Mouse (Mus musculus) hindbrain, postnatal 0 days (tissue): Measurements from ENCODE around the gene D930048N14Rik. TPM values are rescaled to one million over a fixed set of nuclear protein-coding genes. Genes with fewer than 3 reads are reported as not detected.

Experiments
- ATAC-seq: fragments of 200-750 bp; cut with Nextera tagmentation; 2 replicates; pipeline ENCODE4 v1.8.0; 2017; ENCODE audit warnings: mild to moderate bottlenecking, moderate TSS enrichment, moderate library complexity
- DNase-seq: peaks from one replicate; pipeline ENCODE4 v3.0.0-alpha.2; 2015; ENCODE audit warnings: low spot score
- H3K27ac ChIP-seq: fragments of 300-500 bp; sonication (generic); 2 replicates; pipeline ENCODE4 v1.5.1; 2014; ENCODE audit warnings: mild to moderate bottlenecking
- H3K27me3 ChIP-seq: fragments of 300-500 bp; sonication (generic); 2 replicates; pipeline ENCODE4 v1.6.1; 2014; ENCODE audit warnings: low read length, mixed read lengths; ENCODE audit not compliant: insufficient read depth
- H3K36me3 ChIP-seq: fragments of 300-500 bp; sonication (generic); 2 replicates; pipeline ENCODE4 v1.6.1; 2014; ENCODE audit warnings: low read length, mixed read lengths; ENCODE audit not compliant: insufficient read depth
- H3K4me1 ChIP-seq: fragments of 300-500 bp; sonication (generic); 2 replicates; pipeline ENCODE4 v1.6.1; 2014; ENCODE audit warnings: antibody characterized with exemption, low read length, mixed read lengths; ENCODE audit not compliant: insufficient read depth
- H3K4me2 ChIP-seq: fragments of 300-500 bp; sonication (generic); 2 replicates; pipeline ENCODE4 v1.6.1; 2014; ENCODE audit warnings: low read depth, mild to moderate bottlenecking, low read length, moderate library complexity, mixed read lengths
- H3K4me3 ChIP-seq: fragments of 300-500 bp; sonication (generic); 2 replicates; pipeline ENCODE4 v1.5.1; 2014; ENCODE audit warnings: low read length
- H3K9ac ChIP-seq: fragments of 300-500 bp; sonication (generic); replicated peaks from 2 replicates; pipeline ENCODE4 v1.6.1; 2014; ENCODE audit warnings: mild to moderate bottlenecking, low read length, moderate library complexity, mixed read lengths
- H3K9me3 ChIP-seq: fragments of 300-500 bp; sonication (generic); 2 replicates; pipeline ENCODE4 v1.6.1; 2016; ENCODE audit warnings: low read length, mixed read lengths
- CTCF ChIP-seq: IDR thresholded peaks from 2 replicates; pipeline ENCODE4 v1.5.1; 2016; ENCODE audit warnings: antibody characterized with exemption, control low read depth, low read depth
- WGBS: fragments of 180-500 bp; shearing (Covaris S2); extraction: QIAGEN DNeasy Blood & Tissue Kit; methylation state at CpG from one replicate; pipeline ENCODE4 v1.1.7; 2014; 5-methylcytosine and 5-hydroxymethylcytosine counted together
- polyA plus RNA-seq: library from polyadenylated mRNA; unstranded; fragments of >200 nt; fragmentation: Nextera tagmentation; extraction: Ambion mirVana; gene quantifications from 2 replicates; pipeline ENCODE4 v1.2.1, GENCODE M21; 2015
- total RNA-seq: library from RNA; depleted of rRNA; stranded (reverse); fragments of >200 nt; gene quantifications from 2 replicates; pipeline ENCODE4 v1.2.3, GENCODE M21; 2014

D930048N14Rik gene
- total and polyA plus RNA-seq, 2 experiments from 2014 or later = 1.1 to 2.3 TPM

DNA sequence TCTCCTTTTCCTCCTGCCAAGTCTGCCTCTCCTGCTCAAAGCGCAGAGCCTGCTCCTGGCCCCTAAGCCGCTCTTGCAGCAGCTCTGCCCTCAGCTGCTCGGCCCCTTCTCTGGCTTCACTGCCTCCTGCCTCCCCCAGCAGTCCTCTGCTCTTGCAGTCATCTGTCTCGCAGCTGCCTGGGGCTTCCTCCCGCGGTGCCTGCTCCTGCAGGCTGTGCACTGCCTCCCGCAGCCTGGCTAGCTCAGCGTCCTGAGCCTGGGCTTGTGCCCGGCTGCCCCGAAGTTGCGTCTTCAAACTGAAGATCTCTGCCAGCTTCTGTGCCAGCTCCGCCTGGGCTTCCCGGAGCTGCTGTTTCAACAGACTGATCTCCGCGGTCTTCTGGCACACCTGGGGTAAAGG lies 7.0 kb upstream of the D930048N14Rik start:
- Histone ChIP-seq H3K9ac (0 out of 2 replicates have a peak overlapping the region, but pooled peaks have one; percentile 13), H3K27ac (peak overlapping the region; percentile 60; the same call in 1 of the 2 replicates), H3K4me1 (no peaks in the 10 kb centered on the region), H3K9me3 (no peaks in the 10 kb centered on the region), H3K27me3 (no peaks in the 10 kb centered on the region), H3K4me3 (no peak overlapping the region), H3K36me3 (peaks cover 5% of the 10 kb centered on the region; the same call in 1 of the 2 replicates), H3K4me2 (peak overlapping the region; percentile 13; the same call in 1 of the 2 replicates)
- TF ChIP-seq CTCF = no peak
- DNase-seq (peak; percentile 56), ATAC-seq (peak; percentile 50)
- WGBS = 33% methylated on average over 15 of the region's 15 CpGs

DNA sequence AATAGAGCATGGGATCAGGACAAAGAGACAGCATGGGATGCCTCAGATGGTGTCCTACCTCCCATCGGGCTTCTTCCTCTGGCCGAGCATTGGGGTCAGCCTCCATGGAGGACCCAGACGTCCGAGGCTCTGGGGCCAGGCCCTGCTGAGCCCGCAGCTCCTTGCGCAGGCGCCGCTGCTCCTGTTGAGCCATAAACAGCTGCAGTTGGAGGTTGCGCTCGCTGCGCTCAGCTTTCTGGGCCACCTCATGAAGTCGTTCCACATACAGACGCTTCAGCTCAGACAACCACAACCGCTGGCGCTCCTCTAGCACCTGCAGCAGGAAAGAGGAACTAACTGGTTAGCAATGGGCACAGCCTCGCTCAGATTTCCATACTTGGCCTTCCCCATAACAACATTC lies 6.5 kb upstream of the D930048N14Rik start:
- Histone ChIP-seq H3K9me3 (no peaks in the 10 kb centered on the region), H3K36me3 (peaks cover 5% of the 10 kb centered on the region; the same call in 1 of the 2 replicates), H3K4me1 (no peaks in the 10 kb centered on the region), H3K27me3 (no peaks in the 10 kb centered on the region), H3K9ac (no peak overlapping the region), H3K4me2 (no peak overlapping the region), H3K27ac (peak overlapping the region; percentile 60; the same call in 1 of the 2 replicates), H3K4me3 (no peak overlapping the region)
- 56% methylated on average over 16 of the region's 16 CpGs for WGBS
- DNase-seq (no peak), ATAC-seq (no peak)
- no peak for TF ChIP-seq CTCF

DNA sequence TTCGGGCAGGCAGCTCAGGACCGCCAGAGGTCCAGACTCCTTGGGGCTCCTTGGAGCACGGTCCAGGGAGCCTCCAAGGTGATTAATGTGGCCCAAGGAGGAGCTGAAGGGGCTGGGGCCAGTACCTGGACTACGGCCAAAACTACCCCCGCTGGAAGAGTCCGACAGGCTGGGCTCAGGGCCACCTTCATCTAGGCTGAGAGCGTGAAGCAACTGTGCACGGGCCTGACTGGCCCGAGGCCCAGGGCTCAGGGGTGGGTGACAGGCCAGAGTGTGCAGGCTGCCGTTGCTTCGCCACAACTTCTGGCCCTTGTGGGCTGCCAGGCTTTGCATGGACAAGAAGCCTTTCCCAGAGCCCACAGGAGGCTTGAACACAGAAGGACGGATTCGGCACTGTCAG lies 5.5 kb upstream of the D930048N14Rik start:
- H3K27me3 ChIP-seq = no peaks in the 10 kb centered on the region
- 53% methylated on average over 13 of the region's 13 CpGs for WGBS
- H3K27ac ChIP-seq = peak overlapping the region; percentile 48; the same call in 1 of the 2 replicates
- ATAC-seq (peak; percentile 30; the same call in 1 of the 2 replicates), DNase-seq (peak; percentile 56)
- peaks cover 4% of the 10 kb centered on the region; the same call in 1 of the 2 replicates for H3K4me1 ChIP-seq
- H3K9ac ChIP-seq = no peak overlapping the region
- H3K4me3 ChIP-seq = no peak overlapping the region
- TF ChIP-seq CTCF = no peak
- H3K4me2 ChIP-seq = no peak overlapping the region
- H3K36me3 ChIP-seq = peaks cover 5% of the 10 kb centered on the region; the same call in 1 of the 2 replicates
- H3K9me3 ChIP-seq = no peaks in the 10 kb centered on the region

GRCm38 (mm10) chr11:51646245-51646644 lies 4.5 kb upstream of the D930048N14Rik start:
- H3K4me1 ChIP-seq = peaks cover 4% of the 10 kb centered on the region; the same call in 1 of the 2 replicates

GRCm38 (mm10) chr11:51646751-51647667 lies 3.7 kb upstream of the D930048N14Rik start:
- no peaks in the 10 kb centered on the region for H3K27me3 ChIP-seq
- 80% methylated on average over 15 of the region's 15 CpGs for WGBS
- H3K4me1 ChIP-seq = peaks cover 4% of the 10 kb centered on the region; the same call in 1 of the 2 replicates
- no peak overlapping the region for H3K9ac ChIP-seq
- H3K36me3 ChIP-seq = peaks cover 5% of the 10 kb centered on the region; the same call in 1 of the 2 replicates
- ATAC-seq (no peak), DNase-seq (no peak)
- TF ChIP-seq CTCF = no peak
- no peak overlapping the region for H3K27ac ChIP-seq
- no peaks in the 10 kb centered on the region for H3K9me3 ChIP-seq
- no peak overlapping the region for H3K4me3 ChIP-seq
- H3K4me2 ChIP-seq = no peak overlapping the region

More at GRCm38 (mm10) chr11:51646245-51646644, 4.5 kb upstream of the D930048N14Rik start:
- 83% methylated on average over 7 of the region's 7 CpGs for WGBS
- peaks cover 5% of the 10 kb centered on the region; the same call in 1 of the 2 replicates for H3K36me3 ChIP-seq
- DNase-seq (no peak), ATAC-seq (no peak)
- H3K27me3 ChIP-seq = no peaks in the 10 kb centered on the region
- H3K9me3 ChIP-seq = no peaks in the 10 kb centered on the region
- TF ChIP-seq CTCF = no peak
- no peak overlapping the region for H3K4me3 ChIP-seq
- no peak overlapping the region for H3K4me2 ChIP-seq
- no peak overlapping the region for H3K27ac ChIP-seq
- no peak overlapping the region for H3K9ac ChIP-seq

GRCm38 (mm10) chr11:51648566-51648965 lies 2.2 kb upstream of the D930048N14Rik start:
- TF ChIP-seq CTCF = no peak
- Histone ChIP-seq H3K9me3 (no peaks in the 10 kb centered on the region), H3K9ac (0 out of 2 replicates have a peak overlapping the region, but pooled peaks have one; percentile 81), H3K4me3 (no peak overlapping the region), H3K27me3 (no peaks in the 10 kb centered on the region), H3K27ac (no peak overlapping the region), H3K4me2 (peak overlapping the region; percentile 85), H3K4me1 (peaks cover 4% of the 10 kb centered on the region; the same call in 1 of the 2 replicates), H3K36me3 (peaks cover 2% of the 10 kb centered on the region; the same call in 1 of the 2 replicates)
- WGBS = 13% methylated on average over 3 of the region's 3 CpGs
- no peak for ATAC-seq
- DNase-seq = peak; percentile 31
